Mouse (Mus musculus) gastrocnemius, adult 18-20 months (tissue): Measurements from ENCODE around the gene Tesmin. TPM values are rescaled to one million over a fixed set of nuclear protein-coding genes. Genes with fewer than 3 reads are reported as not detected.
A peak's percentile ranks its signal among the peaks of the same experiment; 100 is the strongest.

Experiments used
- DNase-seq: peaks from one replicate; pipeline ENCODE4 v3.0.0; 2021; ENCODE audit warnings: low spot score
- long read RNA-seq, 2 experiments: library from polyadenylated mRNA; stranded (forward); transcript quantifications; one replicate each; pipeline ENCODE4 v2.0.0; 2021
- total RNA-seq, 2 experiments: library from RNA; stranded (reverse); gene quantifications; 2 replicates each; pipeline ENCODE4 v1.2.3; 2021

The Tesmin gene
- under 1 TPM; 0.43 to 0.47 TPM for total RNA-seq
- long read RNA-seq, experiment 1, result 0 reads
- long read RNA-seq, experiment 2, result 0 reads

DNA sequence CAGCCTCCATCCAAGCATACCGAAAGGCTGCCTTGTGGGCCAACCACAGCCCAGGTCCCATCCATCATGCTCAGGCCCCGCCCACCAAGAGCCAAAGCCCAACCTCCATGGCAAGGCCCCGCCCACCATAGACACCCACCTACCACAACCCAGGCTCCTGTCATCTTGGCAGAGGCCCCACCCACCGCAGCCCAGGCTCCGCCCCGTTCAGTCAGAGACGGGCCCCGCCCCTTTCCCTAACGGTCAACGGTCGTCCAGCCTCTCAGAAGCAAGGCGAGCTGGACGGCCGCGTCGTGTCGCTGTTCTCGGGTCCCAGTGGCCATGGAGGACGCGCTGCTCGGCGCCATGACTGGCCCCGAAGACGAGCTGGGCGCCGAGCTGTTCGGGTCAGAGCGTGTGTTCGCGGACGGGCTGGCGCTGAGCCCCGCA, at the start of gene Tesmin:
Gene Tesmin (plus strand): TSS at position 229 of the 429 bp plus-strand sequence.
- DNase-seq, result peak; percentile 83

DNA sequence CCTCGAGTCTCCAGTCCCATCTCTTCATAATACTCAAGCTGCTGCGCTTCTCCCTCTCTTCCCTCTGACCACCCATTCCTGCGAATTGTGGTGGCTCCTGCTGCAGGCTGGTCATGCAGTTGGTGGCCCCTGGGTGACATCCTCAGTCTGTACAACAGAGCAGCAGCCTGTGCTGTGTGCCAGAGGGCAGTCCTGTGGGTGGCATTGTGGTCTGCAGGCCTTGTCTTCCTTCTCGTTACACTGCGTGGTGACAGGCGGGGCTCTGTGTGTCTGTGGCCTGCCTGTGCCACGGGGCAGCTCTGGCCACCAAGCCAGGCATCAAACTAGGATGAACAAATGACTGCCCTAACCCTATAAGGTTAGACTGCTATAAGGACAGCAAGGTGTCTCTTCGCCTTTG, 49.5 kb upstream of the Tesmin start:
- DNase-seq, result no peak

DNA sequence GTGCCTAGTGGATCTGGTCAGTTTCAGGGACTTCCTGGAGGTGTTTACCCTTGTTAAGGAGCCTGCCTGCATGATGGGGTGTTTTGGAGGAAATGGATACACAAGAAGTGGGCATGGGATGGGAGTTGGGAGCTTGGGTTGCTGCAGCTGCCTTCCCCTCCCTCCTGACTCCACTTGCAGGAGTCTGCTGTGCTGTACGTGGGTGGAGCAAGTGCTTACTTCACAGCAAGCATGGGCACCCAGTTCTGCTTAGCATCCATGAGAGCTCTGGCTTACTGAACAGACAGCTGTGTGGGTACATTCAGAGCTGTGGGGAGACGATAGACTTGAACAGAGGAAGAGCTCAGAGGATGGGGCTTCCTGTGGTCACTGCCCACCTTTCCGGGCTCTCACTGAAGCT, 47.6 kb upstream of the Tesmin start:
- DNase-seq, result no peak

DNA sequence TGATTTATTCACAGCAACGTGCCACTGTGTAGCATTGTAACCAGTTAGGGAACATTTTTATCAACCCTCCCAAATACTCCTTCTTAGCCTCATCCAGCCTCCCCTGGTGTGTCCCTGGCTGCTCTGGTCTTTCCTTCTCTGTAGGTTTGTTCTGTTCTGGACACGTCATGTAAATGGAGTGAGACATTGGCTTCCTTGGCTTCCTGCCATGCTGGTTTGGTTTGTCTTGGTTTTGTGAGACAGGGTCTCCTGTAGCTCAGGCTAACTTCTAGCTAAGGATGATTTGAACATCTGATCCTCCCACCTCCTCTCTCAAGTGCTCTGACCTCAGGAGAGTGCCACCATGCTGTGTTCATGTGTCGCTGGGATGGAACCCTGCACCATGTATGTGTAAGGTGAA, 44.7 kb upstream of the Tesmin start:
- no peak for DNase-seq

DNA sequence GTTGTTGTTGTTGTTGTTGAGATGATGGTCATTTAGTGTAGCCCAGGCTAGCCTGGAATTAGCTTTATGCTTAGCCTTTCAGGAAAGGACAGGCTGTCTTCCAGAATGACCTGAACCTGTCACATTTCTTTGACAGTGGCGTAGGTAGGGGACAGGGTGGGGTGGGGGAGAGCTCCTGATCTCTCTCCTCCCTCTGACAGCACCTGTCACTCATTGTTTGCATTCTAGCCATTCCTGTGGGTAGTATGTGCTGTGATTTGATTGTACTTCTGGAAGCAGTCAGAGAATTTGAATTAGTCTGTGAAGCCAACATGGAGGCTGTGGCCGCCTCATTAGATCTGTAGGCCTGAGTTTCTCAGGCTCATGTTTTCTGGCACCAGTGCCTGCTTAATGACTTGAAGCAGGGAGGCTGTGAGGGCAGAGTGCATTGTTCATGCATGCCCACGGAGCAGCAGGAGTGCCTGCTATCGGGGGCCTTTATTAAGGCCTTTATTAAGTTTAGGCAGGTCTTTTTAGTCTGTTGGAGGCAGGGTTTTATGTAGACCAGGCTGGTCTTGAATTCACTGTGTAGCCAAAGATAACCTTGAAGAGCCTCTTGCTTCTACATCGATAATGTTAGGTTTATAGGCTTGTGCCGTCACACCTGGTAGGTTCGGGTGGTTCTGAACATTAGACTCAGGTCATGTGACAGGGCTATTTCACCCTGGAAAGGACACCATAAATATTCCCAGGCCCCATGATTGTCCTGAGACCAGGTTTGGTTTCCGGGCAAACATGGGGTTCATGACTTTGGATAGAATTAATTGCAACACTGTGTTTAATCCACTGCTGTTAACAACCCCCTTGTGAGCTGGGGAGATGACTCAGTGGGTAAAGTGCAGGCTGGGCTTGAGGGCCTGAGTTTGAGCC, 43.8 kb upstream of the Tesmin start:
- no peak for DNase-seq

DNA sequence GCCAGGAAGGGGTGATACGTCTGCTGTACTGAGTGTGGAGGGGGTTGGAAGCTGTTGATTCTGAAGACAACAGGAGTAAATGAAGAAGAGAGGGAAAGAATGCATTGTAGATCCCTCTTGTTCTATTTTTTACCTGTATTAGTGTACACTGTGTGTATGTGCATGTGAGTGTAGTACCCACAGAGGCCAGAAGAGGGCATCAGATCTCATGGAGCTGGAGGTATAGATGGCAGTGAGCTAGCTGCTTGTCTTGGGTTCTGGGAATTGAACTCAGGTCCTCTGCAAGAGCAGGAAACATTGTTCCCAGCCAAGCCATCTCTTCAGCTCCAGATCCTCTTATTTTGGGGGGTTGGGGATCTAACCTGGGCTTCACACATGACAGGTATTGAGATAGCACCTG, 40.9 kb upstream of the Tesmin start:
- no peak for DNase-seq

DNA sequence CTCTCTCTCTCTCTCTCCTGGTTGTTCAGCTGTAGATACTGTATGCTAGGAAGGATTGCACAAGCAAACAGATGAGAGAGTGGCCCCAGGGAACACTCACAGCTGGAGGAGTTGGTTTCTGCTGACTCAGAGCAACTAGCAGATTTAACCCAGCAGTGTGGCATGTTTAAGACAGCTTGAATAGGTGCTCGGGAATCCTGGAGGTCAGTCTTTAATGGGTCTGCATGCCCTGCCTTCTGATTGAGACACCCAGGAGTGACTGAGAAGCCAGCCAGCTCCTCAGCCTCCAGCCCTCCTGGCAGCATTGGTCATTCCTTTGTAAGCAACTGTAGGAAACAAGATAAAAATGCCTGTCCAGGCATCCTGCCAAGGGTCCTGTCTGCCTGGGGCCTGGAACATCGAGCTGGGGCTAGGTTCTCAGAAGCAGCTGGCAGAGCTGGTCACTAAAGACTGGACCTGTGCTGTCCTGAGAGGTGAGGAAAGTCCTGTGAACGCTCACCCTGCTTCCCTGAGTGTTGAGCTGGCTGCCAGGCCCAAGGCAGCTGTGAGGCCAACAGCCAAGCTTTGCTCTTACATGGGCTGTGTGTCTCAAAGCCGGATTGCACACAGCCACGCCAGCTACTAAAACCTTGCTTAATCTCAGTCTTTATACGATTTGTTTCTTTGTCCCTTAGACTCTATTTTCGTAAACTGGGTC, 35.1 kb upstream of the Tesmin start:
- DNase-seq, result peak; percentile 72

DNA sequence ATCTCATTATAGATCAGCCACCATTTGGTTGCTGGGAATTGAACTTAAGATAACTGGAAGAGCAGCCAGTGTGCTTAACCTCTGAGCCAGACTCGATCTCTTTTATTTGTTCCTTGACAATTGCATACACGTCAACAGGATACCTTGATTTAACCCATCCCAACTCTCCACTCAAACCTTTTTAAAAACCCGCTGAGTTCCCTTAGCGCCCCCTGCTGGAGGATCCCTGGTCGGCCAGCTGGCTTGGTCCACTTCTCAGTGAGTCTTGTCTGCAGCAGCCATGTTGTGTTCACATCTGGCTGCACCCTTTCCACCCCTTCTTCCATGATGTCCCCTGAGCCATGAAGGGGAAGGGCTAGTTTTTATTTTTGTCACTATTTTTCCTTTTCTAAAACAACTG, 33.6 kb upstream of the Tesmin start:
- DNase-seq, result peak; percentile 32

DNA sequence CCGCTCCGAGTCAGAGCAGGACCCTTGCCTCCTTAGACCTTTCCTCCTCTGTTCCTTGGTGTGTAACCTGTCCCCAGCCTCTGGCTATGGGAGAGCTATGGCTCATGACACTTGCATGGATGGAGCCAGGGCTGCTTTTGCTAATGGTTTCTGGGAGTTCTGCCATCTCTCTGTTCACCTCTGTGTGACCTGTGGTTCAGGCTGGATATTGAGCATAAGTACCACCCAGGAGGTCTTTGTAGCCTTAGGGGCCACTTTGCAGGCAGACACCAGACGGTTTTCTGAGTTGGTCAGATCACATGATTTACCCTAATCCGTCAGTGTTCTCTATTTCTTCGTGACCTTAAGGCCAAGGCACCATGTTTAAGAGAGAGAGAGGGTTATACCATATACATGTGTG, 32.1 kb upstream of the Tesmin start:
- no peak for DNase-seq

DNA sequence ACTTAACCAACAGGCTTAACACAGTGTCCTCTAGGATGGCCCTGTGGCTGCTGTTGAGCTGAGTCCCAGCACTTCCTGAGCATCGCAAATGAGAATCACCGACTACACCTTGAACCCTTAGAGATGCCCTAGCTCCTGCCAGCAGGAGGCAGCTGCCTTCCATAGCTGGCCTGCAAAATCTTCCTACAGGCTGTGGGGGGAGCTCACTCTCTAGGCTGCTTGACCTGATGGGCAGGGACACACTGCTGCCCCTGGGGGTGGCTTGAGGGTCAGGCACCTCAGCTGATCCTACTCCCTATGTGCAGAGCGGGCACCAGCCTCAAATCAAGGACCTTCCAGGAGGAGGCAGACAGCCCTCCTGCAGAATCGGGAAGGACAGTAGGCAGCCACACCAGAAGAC, 31.0 kb upstream of the Tesmin start:
- no peak for DNase-seq

DNA sequence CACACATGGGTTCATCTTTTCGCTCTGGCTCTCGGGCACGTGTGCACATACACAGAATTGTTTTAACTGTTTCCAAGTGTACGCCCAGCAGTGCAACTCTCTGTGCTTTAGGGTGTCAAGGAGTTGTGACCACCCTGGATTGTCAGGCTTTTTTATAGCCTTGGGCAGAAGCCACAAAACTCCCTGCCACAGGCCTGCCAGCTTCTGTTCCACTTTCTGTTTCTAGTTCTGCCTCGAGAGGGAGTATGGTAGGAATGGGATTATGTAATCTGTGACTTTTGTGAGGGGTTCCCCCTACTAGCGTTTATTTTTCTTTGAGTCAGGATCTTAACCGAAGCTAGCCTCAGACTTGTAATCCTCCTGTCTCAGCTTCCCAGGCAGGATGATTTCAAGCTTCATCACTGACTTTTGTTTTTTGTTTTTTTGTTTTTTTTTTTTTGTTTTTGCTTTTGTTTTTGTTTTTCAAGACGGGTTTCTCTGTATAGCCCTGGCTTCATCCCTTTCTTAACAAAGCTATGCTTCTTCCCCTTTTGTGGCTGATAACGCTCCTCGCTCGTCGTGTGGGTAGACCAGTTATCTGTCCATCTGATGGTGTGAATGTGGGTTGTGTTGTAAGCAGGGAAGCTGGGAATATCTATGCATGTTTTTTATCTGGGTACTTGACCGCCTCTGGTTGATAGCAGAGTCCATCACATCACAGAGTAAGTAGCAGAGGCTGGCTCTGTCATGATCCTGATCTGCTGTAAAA, 28.6 kb upstream of the Tesmin start:
- no peak for DNase-seq

DNA sequence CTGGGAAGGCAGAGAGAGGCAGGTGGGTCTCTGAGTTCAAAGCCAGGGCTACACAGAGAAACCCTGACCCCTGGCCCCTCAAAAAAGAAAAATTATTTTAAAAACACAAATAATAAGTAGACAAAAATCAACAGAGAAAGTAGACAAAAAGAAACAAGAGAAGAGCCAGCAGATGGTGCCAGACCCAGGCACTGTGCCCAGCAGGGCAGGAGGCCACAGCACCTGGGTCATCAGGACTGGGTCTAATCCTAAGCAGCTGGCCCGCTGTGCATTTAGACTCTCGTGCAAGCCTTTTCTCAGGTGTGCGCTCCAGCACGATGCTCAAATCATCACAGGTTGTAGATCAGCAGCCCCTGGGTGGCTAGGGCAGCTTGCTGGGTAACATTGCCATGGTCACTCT, 25.1 kb upstream of the Tesmin start:
- DNase-seq, result no peak

DNA sequence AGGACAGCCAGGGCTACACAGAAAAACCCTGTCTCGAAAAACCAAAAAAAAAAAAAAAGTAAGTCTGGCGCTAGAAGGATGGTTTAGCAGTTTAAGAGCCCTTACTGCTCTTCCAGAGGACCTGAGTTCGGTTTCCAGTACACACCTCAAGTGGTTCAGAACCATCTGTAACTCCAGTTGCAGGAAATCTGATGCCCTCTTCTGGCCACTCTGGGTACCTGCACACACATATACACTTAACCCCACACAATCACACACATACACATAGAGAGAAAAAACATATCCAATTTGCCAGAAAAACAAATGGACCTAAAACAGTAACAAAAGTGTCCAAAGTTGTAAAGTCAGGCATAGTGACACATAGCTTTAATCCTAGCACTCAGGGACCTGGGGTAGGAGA, 23.6 kb upstream of the Tesmin start:
- no peak for DNase-seq

DNA sequence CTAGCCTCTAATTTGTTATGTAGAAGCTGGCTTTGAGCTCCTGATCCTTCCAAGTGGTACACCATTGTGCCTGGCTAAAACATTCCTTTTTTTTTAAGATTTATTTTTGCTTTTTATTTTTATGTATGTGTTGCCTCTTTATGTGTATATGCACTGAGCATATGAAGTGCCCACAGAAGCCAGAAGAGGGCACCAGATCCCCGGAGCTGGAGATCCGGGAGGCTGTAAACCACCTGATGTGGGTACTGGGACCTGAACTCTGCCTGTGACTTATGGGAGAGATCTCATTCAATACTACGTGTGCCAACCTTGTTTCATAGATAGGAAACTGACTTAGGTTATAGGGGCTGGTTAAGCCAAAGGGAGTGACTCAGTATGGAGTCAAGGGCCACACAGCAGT, 20.4 kb upstream of the Tesmin start:
- DNase-seq, result no peak

DNA sequence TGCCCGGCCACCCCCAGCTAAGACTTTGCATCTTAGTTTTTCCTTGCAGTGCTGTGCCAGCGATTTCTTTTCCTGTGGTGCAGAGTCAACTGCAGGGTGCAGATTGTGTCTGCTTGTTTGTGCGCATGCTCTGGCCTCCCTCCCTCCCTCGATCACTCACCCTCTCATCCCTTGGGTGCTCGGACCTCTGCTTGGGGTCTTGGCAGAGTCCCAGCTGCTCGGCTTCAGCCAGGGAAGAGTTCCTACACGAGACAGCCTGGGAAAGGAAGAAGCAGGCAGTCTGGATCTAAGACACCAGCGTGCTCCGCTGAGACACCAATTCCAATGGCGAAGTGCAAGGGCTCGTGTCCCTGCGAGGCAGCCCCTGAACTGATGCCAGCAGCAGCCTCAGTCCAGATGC, 15.3 kb upstream of the Tesmin start:
- no peak for DNase-seq

DNA sequence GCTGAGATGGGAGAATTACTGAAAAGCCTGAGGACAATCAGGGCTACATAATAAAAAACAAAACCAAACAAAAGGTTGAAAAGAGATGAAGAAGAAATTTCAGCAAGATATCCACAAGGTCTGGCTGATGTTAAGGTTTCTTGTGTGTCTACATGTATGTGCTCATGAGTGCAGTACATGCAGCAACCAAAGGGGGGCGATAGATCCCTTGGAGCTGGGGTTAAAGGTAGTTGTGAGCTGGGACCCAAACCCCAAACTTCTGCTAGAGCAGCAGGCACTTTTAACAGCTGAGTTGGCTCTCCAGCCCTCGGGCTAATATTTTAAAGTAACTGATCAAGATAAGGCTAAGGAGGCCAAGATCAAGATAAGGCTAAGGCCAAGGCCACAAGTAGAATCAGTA, 14.6 kb upstream of the Tesmin start:
- no peak for DNase-seq

DNA sequence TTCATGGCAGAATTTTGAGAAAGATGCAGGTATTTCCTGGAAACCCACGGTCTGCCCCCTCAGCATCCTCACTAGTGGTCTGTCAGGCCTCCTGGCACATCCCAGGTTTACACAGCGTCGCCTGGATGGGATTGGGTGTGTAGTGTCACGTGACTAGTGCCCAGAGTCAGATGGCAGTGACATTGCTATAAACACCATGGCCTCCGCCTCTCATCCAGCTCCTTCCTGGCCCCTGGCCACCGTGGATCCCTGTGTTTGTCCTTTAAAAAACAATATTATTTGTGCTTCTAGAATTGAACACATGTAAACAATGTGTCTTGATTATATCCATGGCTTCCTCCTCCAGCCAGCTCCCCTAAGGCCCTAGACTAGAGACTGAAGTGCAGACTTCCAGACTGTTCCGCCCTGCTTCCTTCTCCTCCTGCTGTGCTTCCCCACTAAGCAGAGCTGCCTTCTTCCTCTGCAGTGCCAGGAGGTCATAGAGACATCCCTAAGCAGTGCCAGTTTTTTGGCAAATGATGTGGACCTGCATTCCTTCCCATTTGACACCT, 12.6 kb upstream of the Tesmin start:
- no peak for DNase-seq

DNA sequence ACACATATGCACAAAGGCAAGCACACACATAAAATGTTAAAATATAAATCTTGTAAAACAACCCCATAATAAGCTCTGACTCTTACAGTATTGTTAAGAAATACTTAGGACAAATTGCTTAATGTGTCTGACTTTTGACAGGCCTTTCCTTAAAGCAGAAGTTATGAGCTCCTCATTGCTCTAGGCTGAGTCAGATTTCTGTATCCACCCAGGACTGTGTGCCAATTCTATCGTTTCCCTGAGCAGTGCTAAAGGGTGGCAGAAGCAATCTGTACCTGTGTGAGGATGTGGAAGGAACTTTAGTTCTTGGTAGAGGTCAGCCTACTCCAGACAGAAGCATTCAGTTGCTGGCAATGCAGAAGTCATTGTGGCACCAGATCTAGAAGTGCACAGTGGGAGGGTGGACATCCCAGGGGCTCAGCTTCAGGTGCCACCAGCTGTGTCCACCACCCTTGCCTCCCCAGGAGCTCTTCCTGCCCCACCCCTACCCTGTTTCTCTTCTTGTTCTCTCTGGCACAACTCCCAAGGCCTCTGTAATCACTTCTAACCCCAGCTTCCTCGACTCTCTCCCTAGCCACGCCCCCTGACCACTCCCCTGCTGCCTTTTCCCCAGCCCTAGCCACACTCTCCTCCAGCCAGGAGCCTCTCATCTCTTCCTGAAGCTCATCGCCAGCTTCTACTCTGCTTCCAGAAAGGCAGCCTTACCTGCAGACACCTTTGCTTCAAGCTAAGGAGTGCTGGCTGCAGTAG, 11.5 kb upstream of the Tesmin start:
- no peak for DNase-seq

DNA sequence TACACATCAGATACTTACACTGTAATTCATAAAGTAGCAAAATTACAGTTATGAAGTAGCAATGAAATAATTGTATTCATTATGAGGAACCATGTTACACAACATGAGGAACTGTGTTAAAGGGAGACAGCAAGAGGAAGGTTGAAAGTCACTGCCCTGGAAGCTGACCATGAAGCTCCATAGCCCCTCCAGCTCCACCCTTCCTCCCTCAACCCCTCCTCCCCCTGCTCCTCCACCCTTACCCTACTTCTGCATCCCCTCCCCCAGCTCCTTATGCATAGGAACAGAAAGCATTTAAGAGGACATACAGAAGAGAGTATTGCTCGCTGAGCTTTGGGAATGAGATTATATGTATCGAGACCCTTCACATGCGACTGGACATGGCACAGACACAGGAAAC, 10.0 kb upstream of the Tesmin start:
- DNase-seq, result no peak

DNA sequence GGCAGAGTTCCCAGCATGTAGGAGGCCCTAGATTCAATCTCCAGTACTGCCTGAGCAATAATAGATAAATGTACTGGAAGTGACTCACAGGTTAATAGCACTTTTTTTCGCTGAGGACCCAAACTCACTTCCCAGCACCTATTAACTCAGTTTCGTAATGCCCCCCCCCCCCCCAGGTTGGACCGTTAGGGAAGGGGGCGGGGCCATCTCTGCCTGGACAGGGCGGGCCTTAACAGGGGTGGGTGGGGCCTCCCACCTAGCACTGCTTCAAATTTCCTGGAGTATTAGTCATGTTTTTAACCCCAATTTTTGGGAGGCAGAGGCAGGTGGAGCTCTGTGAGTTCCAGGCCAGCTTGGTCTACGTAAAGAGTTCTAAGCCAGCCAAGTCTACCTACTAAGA, 596 bp upstream of the Tesmin start:
- no peak for DNase-seq

DNA sequence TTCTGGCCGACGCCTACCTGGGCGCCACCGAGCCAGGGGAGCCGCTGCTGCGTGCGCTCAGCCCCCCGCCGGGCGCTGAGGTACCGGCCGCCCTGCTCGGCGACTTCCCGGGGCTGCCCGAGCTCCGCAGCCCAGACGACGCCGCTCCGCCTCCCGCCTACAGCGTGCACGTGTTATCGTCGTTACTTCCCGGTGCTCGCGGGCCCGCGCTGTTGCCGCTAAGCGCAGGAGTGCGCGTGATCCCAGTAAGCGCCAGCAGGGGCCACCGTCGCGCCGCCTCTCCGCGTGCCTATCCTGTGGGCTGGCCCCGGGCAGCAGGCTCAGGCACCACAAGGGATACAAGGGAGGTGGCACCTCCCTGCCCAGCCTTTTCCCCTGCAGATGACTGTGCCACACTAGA, 432 bp downstream of the Tesmin start:
- DNase-seq, result peak; percentile 86
